Mouse (Mus musculus): ENCODE data around the gene Phf14. TPM values are rescaled to one million over a fixed set of nuclear protein-coding genes. Genes with fewer than 3 reads are reported as not detected.

The Phf14 gene
- polyA plus RNA-seq, 1 experiment from 2014 or later: 43.3 TPM

- in situ Hi-C loops (cut with MboI; ENCODE audit: low pct_unique_long_range_greater_than_20kb): no loop called here
- POLR2A ChIA-PET: no interaction called here
- CTCF ChIA-PET: interaction anchor here (0.7 to 1.4 kb wide), 2 partner anchors 17 to 18 kb away, joined by 3 read pairs; no protein-coding TSS in a partner anchor
- DNase-seq (ENCODE audit: low read depth, low spot score) (no peak), ATAC-seq (no peak)
- TF ChIP-seq CTCF (IDR thresholded peaks at IDR 0.05): no peak
- no peaks in the 10 kb centered on the region for H3K27me3 ChIP-seq
Observed at GRCm38 (mm10) chr6:12020156-12020555, 112.5 kb downstream of the Phf14 start.

DNA sequence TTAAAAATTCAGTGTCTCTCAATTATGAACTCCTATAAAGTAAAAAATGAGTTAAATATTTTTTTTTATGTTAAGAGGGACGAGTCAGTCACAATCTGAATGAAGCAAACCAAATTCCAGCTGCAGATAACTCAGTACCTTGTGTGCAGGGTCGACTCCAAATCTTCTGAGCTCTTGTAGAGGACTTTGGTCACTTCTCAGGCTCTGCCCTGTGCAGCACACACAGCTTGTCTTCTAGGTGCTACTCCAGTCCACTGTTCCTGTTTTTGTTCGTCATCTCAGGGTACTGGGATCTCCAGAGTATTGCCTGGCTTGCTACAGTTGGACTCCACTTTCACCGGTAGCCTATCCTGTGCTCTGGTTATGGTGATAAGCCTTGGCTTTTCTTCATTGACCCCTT, 113.1 kb downstream of the Phf14 start:
- H3K27me3 ChIP-seq: no peaks in the 10 kb centered on the region
- ChIA-PET POLR2A (no interaction called here), CTCF (interaction anchor here (1.4 kb wide), 1 partner anchor 18 kb away, joined by 3 read pairs; no protein-coding TSS in a partner anchor)
- DNase-seq (ENCODE audit: low read depth, low spot score): no peak
- no peak for ATAC-seq
- TF ChIP-seq CTCF (IDR thresholded peaks at IDR 0.05): no peak
- in situ Hi-C loops (cut with MboI; ENCODE audit: low pct_unique_long_range_greater_than_20kb): no loop called here

GRCm38 (mm10) chr6:12021480-12021879, 113.9 kb downstream of the Phf14 start:
- no peak for ATAC-seq
- no peak for TF ChIP-seq CTCF (IDR thresholded peaks at IDR 0.05)
- no peak for DNase-seq (ENCODE audit: low read depth, low spot score)
- in situ Hi-C loops (cut with MboI; ENCODE audit: low pct_unique_long_range_greater_than_20kb): no loop called here
- CTCF ChIA-PET: no interaction called here
- H3K27me3 ChIP-seq: no peaks in the 10 kb centered on the region
- POLR2A ChIA-PET: no interaction called here

DNA sequence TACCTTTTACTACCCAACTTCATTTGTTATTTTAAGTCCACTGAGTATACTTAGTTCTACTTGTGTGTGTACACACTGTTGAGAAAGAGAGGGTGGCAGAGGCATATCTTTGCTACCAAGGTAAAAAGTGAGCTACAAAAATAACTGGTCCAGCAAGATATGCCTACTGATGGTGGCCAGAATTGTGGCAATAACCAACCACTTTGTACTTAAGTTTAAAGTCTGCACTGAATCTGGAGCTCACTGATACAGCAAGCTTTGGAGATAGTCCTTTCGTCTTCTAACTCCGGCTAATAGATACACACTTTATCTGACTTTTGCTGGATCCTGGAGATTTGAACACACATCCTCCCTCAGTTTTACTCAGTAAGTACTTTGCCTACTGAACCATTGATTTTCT, 115.8 kb downstream of the Phf14 start:
- CTCF ChIA-PET: no interaction called here
- POLR2A ChIA-PET: no interaction called here
- ATAC-seq (no peak), DNase-seq (ENCODE audit: low read depth, low spot score) (no peak)
- TF ChIP-seq CTCF (IDR thresholded peaks at IDR 0.05): no peak
- H3K27me3 ChIP-seq: no peaks in the 10 kb centered on the region
- in situ Hi-C loops (cut with MboI; ENCODE audit: low pct_unique_long_range_greater_than_20kb): no loop called here

DNA sequence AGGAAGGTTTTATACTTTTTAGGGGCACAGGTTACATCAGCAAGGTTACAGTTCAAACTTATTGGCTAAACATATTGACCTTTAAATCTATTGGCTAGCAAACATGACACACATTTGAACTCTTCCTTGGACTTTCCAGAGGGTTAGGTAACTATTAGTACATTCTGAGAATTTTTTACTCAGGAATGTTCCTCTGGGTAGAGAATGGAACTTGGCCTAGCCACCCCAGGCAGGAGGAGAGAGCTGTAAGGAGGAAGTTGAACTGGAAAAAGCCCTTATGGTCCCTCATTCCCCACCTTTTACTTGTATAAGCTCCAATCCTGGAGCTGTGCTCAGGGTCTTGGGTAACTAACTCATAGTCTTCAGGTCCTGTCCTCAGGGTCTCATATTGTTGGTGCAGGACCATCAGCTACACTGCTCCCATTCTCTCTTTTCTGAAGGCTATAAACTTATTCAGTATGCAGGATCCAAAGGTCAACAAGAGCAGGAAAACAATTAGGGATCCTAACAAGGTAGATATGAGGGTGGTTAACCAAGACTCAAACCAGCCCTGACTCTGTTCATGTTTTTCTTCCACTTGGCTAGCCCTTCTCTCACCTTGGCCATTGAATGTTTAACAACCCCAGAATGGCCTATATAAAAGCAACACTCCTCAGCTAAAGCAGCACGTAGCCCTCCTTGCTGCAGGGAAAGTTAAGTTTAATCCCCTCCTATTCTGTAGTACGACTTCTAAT, 119.4 kb downstream of the Phf14 start:
- CTCF ChIA-PET: interaction anchor here (1.0 to 1.7 kb wide), 2 partner anchors 38 to 40 kb away, joined by 3 read pairs; no protein-coding TSS in a partner anchor
- in situ Hi-C loops (cut with MboI; ENCODE audit: low pct_unique_long_range_greater_than_20kb): no loop called here
- no peak for DNase-seq (ENCODE audit: low read depth, low spot score)
- no peak for TF ChIP-seq CTCF (IDR thresholded peaks at IDR 0.05)
- no peaks in the 10 kb centered on the region for H3K27me3 ChIP-seq
- POLR2A ChIA-PET: no interaction called here
- peak; percentile 35 for ATAC-seq

GRCm38 (mm10) chr6:12034561-12034960, 127.0 kb downstream of the Phf14 start:
- POLR2A ChIA-PET: no interaction called here
- ATAC-seq: peak; percentile 26
- no peak for TF ChIP-seq CTCF (IDR thresholded peaks at IDR 0.05)
- DNase-seq (ENCODE audit: low read depth, low spot score): no peak
- in situ Hi-C loops (cut with MboI; ENCODE audit: low pct_unique_long_range_greater_than_20kb): no loop called here
- CTCF ChIA-PET: no interaction called here
- H3K27me3 ChIP-seq: no peaks in the 10 kb centered on the region

DNA sequence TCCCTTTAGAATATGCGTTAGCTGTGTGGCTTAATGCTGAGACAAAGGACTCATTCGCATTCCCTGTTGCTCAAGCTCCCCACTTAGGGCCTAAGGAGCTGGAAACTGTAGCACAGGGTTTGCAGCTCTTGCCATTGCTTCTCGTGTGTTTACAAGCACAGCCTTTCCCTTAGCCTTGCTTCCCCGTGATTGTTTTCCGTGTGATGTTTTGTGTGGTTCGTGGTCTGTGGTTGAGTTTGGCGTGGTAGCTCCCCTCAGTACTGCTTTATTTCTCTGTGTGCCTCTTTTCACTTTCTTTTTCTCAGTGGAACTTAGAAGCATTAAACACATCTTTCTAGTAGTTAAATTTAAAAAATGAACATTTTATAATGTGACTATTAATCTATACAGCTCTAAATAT, 130.7 kb downstream of the Phf14 start:
- CTCF ChIA-PET: interaction anchor here (1.2 to 1.3 kb wide), 2 partner anchors 18 to 35 kb away, joined by 3 to 4 read pairs; no protein-coding TSS in a partner anchor
- in situ Hi-C loops (cut with MboI; ENCODE audit: low pct_unique_long_range_greater_than_20kb): no loop called here
- ATAC-seq: no peak
- POLR2A ChIA-PET: no interaction called here
- no peak for DNase-seq (ENCODE audit: low read depth, low spot score)
- no peaks in the 10 kb centered on the region for H3K27me3 ChIP-seq
- TF ChIP-seq CTCF (IDR thresholded peaks at IDR 0.05): no peak

- in situ Hi-C loops (cut with MboI; ENCODE audit: low pct_unique_long_range_greater_than_20kb): no loop called here
- ATAC-seq (no peak), DNase-seq (ENCODE audit: low read depth, low spot score) (no peak)
- no peaks in the 10 kb centered on the region for H3K27me3 ChIP-seq
- ChIA-PET CTCF (interaction anchor here (1.2 kb wide), 1 partner anchor 19 kb away, joined by 3 read pairs; no protein-coding TSS in a partner anchor), POLR2A (no interaction called here)
- no peak for TF ChIP-seq CTCF (IDR thresholded peaks at IDR 0.05)
Observed at GRCm38 (mm10) chr6:12052884-12053283, 145.3 kb downstream of the Phf14 start.

DNA sequence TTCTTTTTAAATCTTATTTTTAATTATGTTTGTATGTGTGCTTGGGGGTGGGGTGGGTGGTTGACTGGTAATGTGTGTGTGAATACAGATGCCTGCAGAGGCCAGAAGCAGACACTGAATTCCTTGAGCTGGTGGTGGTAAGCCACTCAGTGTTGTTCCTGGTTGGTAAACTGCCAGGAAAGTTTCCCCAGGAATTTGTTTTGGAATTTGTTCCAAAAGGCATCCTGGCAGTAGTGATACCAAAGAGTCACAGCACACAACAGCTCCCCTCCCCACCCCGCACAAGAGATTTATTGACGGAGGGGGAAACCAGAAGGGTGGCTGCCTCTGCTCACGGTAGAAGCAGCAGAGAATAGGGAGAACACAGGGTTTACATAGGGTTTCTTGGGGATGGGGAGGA, 146.5 kb downstream of the Phf14 start:
- no peak for TF ChIP-seq CTCF (IDR thresholded peaks at IDR 0.05)
- peak; percentile 67 for ATAC-seq
- ChIA-PET CTCF (interaction anchor here (0.9 kb wide), 1 partner anchor 41 kb away, joined by 3 read pairs; no protein-coding TSS in a partner anchor), POLR2A (no interaction called here)
- H3K27me3 ChIP-seq: no peaks in the 10 kb centered on the region
- in situ Hi-C loops (cut with MboI; ENCODE audit: low pct_unique_long_range_greater_than_20kb): no loop called here
- peak; percentile 20 for DNase-seq (ENCODE audit: low read depth, low spot score)

DNA sequence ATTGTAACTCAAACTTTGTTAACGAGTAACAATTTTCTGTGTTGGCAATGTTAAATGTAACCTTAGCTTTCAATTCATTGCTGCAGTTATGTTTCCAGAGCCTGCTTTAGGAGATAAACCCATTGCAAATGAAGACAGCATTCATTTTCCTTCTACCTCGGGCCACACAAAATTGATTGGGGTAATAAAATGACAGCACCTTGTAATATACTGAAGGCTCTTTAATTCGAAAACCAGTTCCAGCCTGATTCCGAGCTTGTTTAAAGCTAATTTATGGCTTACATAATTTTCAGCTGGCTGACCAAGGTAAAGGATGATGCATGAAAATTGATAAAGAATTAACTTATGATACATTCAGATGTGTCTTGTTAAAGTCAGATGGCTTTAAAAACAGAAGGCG, 151.1 kb downstream of the Phf14 start:
- DNase-seq (ENCODE audit: low read depth, low spot score): no peak
- no peaks in the 10 kb centered on the region for H3K27me3 ChIP-seq
- POLR2A ChIA-PET: no interaction called here
- in situ Hi-C loops (cut with MboI; ENCODE audit: low pct_unique_long_range_greater_than_20kb): no loop called here
- no peak for TF ChIP-seq CTCF (IDR thresholded peaks at IDR 0.05)
- no peak for ATAC-seq
- CTCF ChIA-PET: no interaction called here

DNA sequence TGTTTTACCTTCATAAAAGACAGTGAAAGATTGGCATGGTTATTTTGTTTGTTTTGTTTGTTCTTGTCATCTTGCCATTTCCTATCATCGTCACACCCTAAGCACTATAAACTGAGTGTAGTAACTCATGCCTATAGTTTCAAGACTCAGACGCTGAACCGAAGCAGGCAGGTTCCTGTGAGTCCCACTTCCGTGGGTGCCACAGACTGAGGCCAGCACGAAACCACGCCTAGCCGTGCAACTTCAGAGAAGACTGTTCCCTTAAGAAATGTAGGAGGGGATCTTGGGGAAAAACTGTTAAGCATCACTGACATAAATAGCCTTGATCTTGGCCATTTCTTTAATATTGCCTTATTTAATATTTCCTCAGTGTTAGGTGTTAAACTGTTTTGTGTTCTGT, 152.4 kb downstream of the Phf14 start:
- ATAC-seq (no peak), DNase-seq (ENCODE audit: low read depth, low spot score) (no peak)
- ChIA-PET POLR2A (no interaction called here), CTCF (no interaction called here)
- in situ Hi-C loops (cut with MboI; ENCODE audit: low pct_unique_long_range_greater_than_20kb): no loop called here
- no peaks in the 10 kb centered on the region for H3K27me3 ChIP-seq
- no peak for TF ChIP-seq CTCF (IDR thresholded peaks at IDR 0.05)
